ENCODE assay signal across 8 mouse cellular contexts in the genomic region with DNA sequence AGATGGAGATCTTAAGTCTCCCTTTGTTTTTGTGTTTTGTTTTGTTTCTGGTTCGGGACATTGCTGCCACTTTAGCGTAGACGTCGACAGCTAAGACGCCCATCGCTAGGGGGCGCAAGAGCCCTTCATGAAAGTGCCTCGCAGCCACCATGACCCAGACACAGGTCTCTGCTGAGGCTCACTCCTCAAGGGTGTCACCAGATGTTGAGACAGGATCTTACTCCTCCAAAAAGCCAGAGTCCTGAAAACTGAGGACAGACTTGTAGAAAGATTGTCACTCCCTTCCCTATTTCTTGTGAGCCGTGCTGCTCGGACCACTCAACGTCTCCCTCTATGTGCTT.
DNase-seq lines count a peak whose midpoint lies in the region; ATAC-seq and TF ChIP-seq lines count a peak whose summit lies in the region.

No protein-coding gene starts in this region.

- H3K9me3 ChIP-seq in hindbrain, postnatal 0 days (ENCODE audit: low read length): no peaks in the 10 kb centered on the region

- peak overlapping the region; percentile 62 for H3K4me2 ChIP-seq in hindbrain, postnatal 0 days (ENCODE audit: low read depth, low read length)

- TF ChIP-seq CTCF in hindbrain, postnatal 0 days (IDR thresholded peaks at IDR 0.05; ENCODE audit: low read depth): peak; percentile 95

- peak; percentile 85 for ATAC-seq in hindbrain, postnatal 0 days
- ATAC-seq in erythroblast, adult 5-6 weeks (replicated peaks; ENCODE audit: low FRiP score, poor library complexity, severe bottlenecking): no peak

- no peak overlapping the region for H3K9ac ChIP-seq in hindbrain, postnatal 0 days (replicated peaks; ENCODE audit: low read length)

- peak overlapping the region; percentile 30 for H3K4me3 ChIP-seq in hindbrain, postnatal 0 days (ENCODE audit: low read length)

- WGBS in hindbrain, postnatal 0 days: 10% methylated on average over 11 of the region's 11 CpGs

- no peaks in the 10 kb centered on the region for H3K27me3 ChIP-seq in hindbrain, postnatal 0 days (ENCODE audit: insufficient read depth, low read length)

- DNase-seq in adrenal gland, adult (ENCODE audit: inconsistent age in 2 of 2, low spot score in 1 of 2): peak; percentile 72 to 95
- peak; percentile 87 to 91 for DNase-seq in cerebellum, postnatal 4 days (ENCODE audit: low spot score in 2 of 2)
- DNase-seq in gastrocnemius, adult 8-10 months (ENCODE audit: low spot score in 2 of 2): peak; percentile 75 to 80
- DNase-seq in hindbrain, postnatal 0 days (ENCODE audit: low spot score): peak; percentile 97
- DNase-seq in left cerebral cortex, adult 18-20 months (ENCODE audit: low spot score in 2 of 2): peak; percentile 89 to 94
- peak; percentile 76 to 82 for DNase-seq in lung, postnatal 4 days
- DNase-seq in right cerebral cortex, postnatal 14 days: peak; percentile 95

- no peak overlapping the region for H3K27ac ChIP-seq in hindbrain, postnatal 0 days

- no peaks in the 10 kb centered on the region for H3K36me3 ChIP-seq in hindbrain, postnatal 0 days (ENCODE audit: insufficient read depth, low read length)

- H3K4me1 ChIP-seq in hindbrain, postnatal 0 days (ENCODE audit: insufficient read depth, low read length): 0 out of 2 replicates have a peak, but pooled peaks cover 8% of the 10 kb centered on the region
